Comparison of ENCODE assay signal across 31 mouse cellular contexts in genomic region chr5:89015878-89016277, GRCm38 (mm10).
A peak's percentile ranks its signal among the peaks of the same experiment; 100 is the strongest.
DNase-seq lines count a peak whose midpoint lies in the region; ATAC-seq and TF ChIP-seq lines count a peak whose summit lies in the region.
"Had no signal": no experiment of that assay in that cellular context is flagged by ENCODE, and none has a peak within 500 bp of the region (broad histone marks: within the 10 kb centered on the region; RNA-seq: fewer than 3 reads in every experiment).

No protein-coding gene starts in this region.

- H3K27ac ChIP-seq in hindbrain, embryonic 16.5 days (ENCODE audit: low read depth, low read length), result no peak overlapping the region
- H3K27ac ChIP-seq in hindbrain, embryonic 11.5 days (ENCODE audit: low read depth, low read length), result no peak overlapping the region
- no peak overlapping the region for H3K27ac ChIP-seq in kidney, postnatal 0 days
- H3K27ac ChIP-seq in kidney, embryonic 14.5 days (ENCODE audit: low read depth, low read length), result no peak overlapping the region
- no peak overlapping the region for H3K27ac ChIP-seq in intestine, postnatal 0 days (ENCODE audit: low read depth, low read length)
- H3K27ac ChIP-seq: embryonic facial prominence, embryonic 12.5 days; gastrocnemius, adult 2 months; hindbrain, embryonic 15.5 days; limb, embryonic 13.5 days; liver, embryonic 13.5 days; midbrain, embryonic 10.5 days; neural tube, embryonic 12.5 days; stomach, postnatal 0 days had no signal

- intact Hi-C loops in heart, postnatal 25 days (cut with DNase I), result no loop called here

- WGBS in hindbrain, embryonic 16.5 days, result 83% methylated on average over 5 of the region's 5 CpGs
- 83% methylated on average over 5 of the region's 5 CpGs for WGBS in hindbrain, embryonic 11.5 days
- 56% methylated on average over 5 of the region's 5 CpGs for WGBS in kidney, postnatal 0 days
- WGBS in kidney, embryonic 14.5 days, result 56% methylated on average over 5 of the region's 5 CpGs
- 30% methylated on average over 5 of the region's 5 CpGs for WGBS in intestine, postnatal 0 days

- peak; percentile 48; the same call in 1 of the 2 replicates for ATAC-seq in hindbrain, embryonic 16.5 days
- ATAC-seq in hindbrain, embryonic 11.5 days (ENCODE audit: low FRiP score), result no peak
- ATAC-seq in kidney, postnatal 0 days (replicated peaks; ENCODE audit: low FRiP score, low read depth), result peak; percentile 83
- no peak for ATAC-seq in kidney, embryonic 14.5 days (ENCODE audit: low FRiP score, low TSS enrichment)
- ATAC-seq in intestine, postnatal 0 days, result peak; percentile 70
- ATAC-seq: CD4-positive, CD25-positive, alpha-beta regulatory T cell, adult 4 months; forebrain, embryonic 14.5 days; midbrain, embryonic 16.5 days had no signal

- H3K9ac ChIP-seq in hindbrain, embryonic 16.5 days (ENCODE audit: low read depth, low read length), result no peak overlapping the region
- H3K9ac ChIP-seq in hindbrain, embryonic 11.5 days (ENCODE audit: low read depth, low read length), result no peak overlapping the region
- no peak overlapping the region for H3K9ac ChIP-seq in kidney, postnatal 0 days (ENCODE audit: low read depth, low read length)
- no peak overlapping the region for H3K9ac ChIP-seq in kidney, embryonic 14.5 days (ENCODE audit: low read depth, low read length)
- H3K9ac ChIP-seq in intestine, postnatal 0 days (ENCODE audit: low read depth, low read length), result no peak overlapping the region
- H3K9ac ChIP-seq: embryonic facial prominence, embryonic 12.5 days; hindbrain, embryonic 15.5 days; limb, embryonic 13.5 days; liver, embryonic 13.5 days; neural tube, embryonic 12.5 days had no signal

- H3K4me2 ChIP-seq in hindbrain, embryonic 16.5 days (ENCODE audit: low read length), result no peak overlapping the region
- H3K4me2 ChIP-seq in hindbrain, embryonic 11.5 days (replicated peaks; ENCODE audit: low read depth, low read length), result no peak overlapping the region
- H3K4me2 ChIP-seq in kidney, postnatal 0 days (ENCODE audit: low read length), result no peak overlapping the region
- no peak overlapping the region for H3K4me2 ChIP-seq in kidney, embryonic 14.5 days (replicated peaks; ENCODE audit: low read depth, low read length)
- no peak overlapping the region for H3K4me2 ChIP-seq in intestine, postnatal 0 days (replicated peaks; ENCODE audit: low read depth)
- H3K4me2 ChIP-seq: embryonic facial prominence, embryonic 12.5 days; heart, embryonic 11.5 days; hindbrain, embryonic 15.5 days; limb, embryonic 13.5 days; liver, embryonic 13.5 days; neural tube, embryonic 12.5 days had no signal

- H3K4me1 ChIP-seq in hindbrain, embryonic 16.5 days (ENCODE audit: control insufficient read depth, insufficient read depth, low read depth, low read length), result no peaks in the 10 kb centered on the region
- no peaks in the 10 kb centered on the region for H3K4me1 ChIP-seq in hindbrain, embryonic 11.5 days (replicated peaks; ENCODE audit: control insufficient read depth, insufficient read depth, low read length)
- H3K4me1 ChIP-seq in kidney, postnatal 0 days (replicated peaks; ENCODE audit: insufficient read depth, low read length), result no peaks in the 10 kb centered on the region
- H3K4me1 ChIP-seq in kidney, embryonic 14.5 days (ENCODE audit: control insufficient read depth, insufficient read depth, low read length), result no peaks in the 10 kb centered on the region
- no peaks in the 10 kb centered on the region for H3K4me1 ChIP-seq in intestine, postnatal 0 days (replicated peaks; ENCODE audit: control insufficient read depth, insufficient read depth, low read length)
- H3K4me1 ChIP-seq: embryonic facial prominence, embryonic 12.5 days; hindbrain, embryonic 15.5 days; limb, embryonic 13.5 days; liver, embryonic 13.5 days; midbrain, embryonic 10.5 days; neural tube, embryonic 12.5 days had no signal

- no peak for TF ChIP-seq CTCF in kidney, postnatal 0 days (IDR thresholded peaks at IDR 0.05; ENCODE audit: low read depth)
- TF ChIP-seq CTCF in intestine, postnatal 0 days (IDR thresholded peaks at IDR 0.05; ENCODE audit: low read depth), result no peak

- no peaks in the 10 kb centered on the region for H3K27me3 ChIP-seq in hindbrain, embryonic 16.5 days (replicated peaks; ENCODE audit: control insufficient read depth, insufficient read depth, low read length)
- no peaks in the 10 kb centered on the region for H3K27me3 ChIP-seq in hindbrain, embryonic 11.5 days (ENCODE audit: control insufficient read depth, insufficient read depth, low read length)
- H3K27me3 ChIP-seq in kidney, postnatal 0 days (ENCODE audit: insufficient read depth, low read length), result no peaks in the 10 kb centered on the region
- H3K27me3 ChIP-seq in kidney, embryonic 14.5 days (ENCODE audit: control insufficient read depth, insufficient read depth, low read length), result no peaks in the 10 kb centered on the region
- H3K27me3 ChIP-seq in intestine, postnatal 0 days (replicated peaks; ENCODE audit: control insufficient read depth, insufficient read depth, low read length), result no peaks in the 10 kb centered on the region
- H3K27me3 ChIP-seq: embryonic facial prominence, embryonic 12.5 days; hindbrain, embryonic 15.5 days; limb, embryonic 13.5 days; liver, embryonic 13.5 days; neural tube, embryonic 12.5 days had no signal

- H3K9me3 ChIP-seq in hindbrain, embryonic 16.5 days (ENCODE audit: control insufficient read depth, low read length), result no peaks in the 10 kb centered on the region
- H3K9me3 ChIP-seq in hindbrain, embryonic 11.5 days (ENCODE audit: control insufficient read depth, low read length), result no peaks in the 10 kb centered on the region
- H3K9me3 ChIP-seq in kidney, postnatal 0 days (replicated peaks; ENCODE audit: low read length), result no peaks in the 10 kb centered on the region
- H3K9me3 ChIP-seq in kidney, embryonic 14.5 days (ENCODE audit: control insufficient read depth, low read length), result no peaks in the 10 kb centered on the region
- no peaks in the 10 kb centered on the region for H3K9me3 ChIP-seq in intestine, postnatal 0 days (ENCODE audit: control insufficient read depth)
- H3K9me3 ChIP-seq: embryonic facial prominence, embryonic 12.5 days; hindbrain, embryonic 15.5 days; limb, embryonic 13.5 days; liver, embryonic 13.5 days; midbrain, embryonic 10.5 days; neural tube, embryonic 12.5 days had no signal

- H3K36me3 ChIP-seq in hindbrain, embryonic 16.5 days (ENCODE audit: control insufficient read depth, insufficient read depth, low read length), result no peaks in the 10 kb centered on the region
- no peaks in the 10 kb centered on the region for H3K36me3 ChIP-seq in hindbrain, embryonic 11.5 days (ENCODE audit: control insufficient read depth, insufficient read depth, low read length)
- no peaks in the 10 kb centered on the region for H3K36me3 ChIP-seq in kidney, postnatal 0 days (ENCODE audit: insufficient read depth, low read length)
- no peaks in the 10 kb centered on the region for H3K36me3 ChIP-seq in kidney, embryonic 14.5 days (ENCODE audit: control insufficient read depth, insufficient read depth, low read length)
- no peaks in the 10 kb centered on the region for H3K36me3 ChIP-seq in intestine, postnatal 0 days (ENCODE audit: control insufficient read depth, insufficient read depth)
- H3K36me3 ChIP-seq: embryonic facial prominence, embryonic 12.5 days; hindbrain, embryonic 15.5 days; limb, embryonic 13.5 days; liver, embryonic 13.5 days; midbrain, embryonic 10.5 days; neural tube, embryonic 12.5 days had no signal

- DNase-seq in hindbrain, embryonic 11.5 days (ENCODE audit: low spot score), result no peak
- DNase-seq in kidney, postnatal 0 days (ENCODE audit: low spot score), result peak; percentile 13
- peak; percentile 18 for DNase-seq in NIH3T3 (ENCODE audit: low read depth)
- DNase-seq in lung, postnatal 4 days, result no peak
- no peak for DNase-seq in heart, postnatal 25 days (ENCODE audit: low spot score)
- DNase-seq: adrenal gland, adult 8-10 months; cerebellum, adult 9-11 months; embryo, embryonic 11 days; gastrocnemius, adult 2 months; gastrocnemius, postnatal 36 days; heart, adult 18-20 months; liver, embryonic 13.5 days; lung, adult 18-20 months; lung, postnatal 10 days; right cerebral cortex, postnatal 4 days; thymus, adult 2 months; thymus, postnatal 36 days had no signal

- H3K4me3 ChIP-seq in hindbrain, embryonic 16.5 days (ENCODE audit: low read length), result no peak overlapping the region
- no peak overlapping the region for H3K4me3 ChIP-seq in hindbrain, embryonic 11.5 days (ENCODE audit: low read depth, low read length)
- H3K4me3 ChIP-seq in kidney, postnatal 0 days (replicated peaks; ENCODE audit: low read depth, low read length), result no peak overlapping the region
- no peak overlapping the region for H3K4me3 ChIP-seq in kidney, embryonic 14.5 days (ENCODE audit: low read length)
- no peak overlapping the region for H3K4me3 ChIP-seq in intestine, postnatal 0 days (ENCODE audit: low read depth, low read length)
- H3K4me3 ChIP-seq: embryonic facial prominence, embryonic 12.5 days; gastrocnemius, adult 2 months; hindbrain, embryonic 15.5 days; limb, embryonic 13.5 days; liver, embryonic 13.5 days; midbrain, embryonic 10.5 days; myocyte; neural tube, embryonic 12.5 days had no signal

Comparison
In these comparisons a context has a peak if more than half of its experiments do, and no peak if none do; other contexts are left out.
1. ATAC-seq: peak in hindbrain, embryonic 16.5 days (single experiment), kidney, postnatal 0 days (single experiment) and intestine, postnatal 0 days (single experiment); none in hindbrain, embryonic 11.5 days (single experiment) and kidney, embryonic 14.5 days (single experiment).
2. DNase-seq: peak in kidney, postnatal 0 days (single experiment) and NIH3T3 (single experiment); none in hindbrain, embryonic 11.5 days (single experiment), lung, postnatal 4 days (0 of 2) and heart, postnatal 25 days (single experiment).